In the genomic region with DNA sequence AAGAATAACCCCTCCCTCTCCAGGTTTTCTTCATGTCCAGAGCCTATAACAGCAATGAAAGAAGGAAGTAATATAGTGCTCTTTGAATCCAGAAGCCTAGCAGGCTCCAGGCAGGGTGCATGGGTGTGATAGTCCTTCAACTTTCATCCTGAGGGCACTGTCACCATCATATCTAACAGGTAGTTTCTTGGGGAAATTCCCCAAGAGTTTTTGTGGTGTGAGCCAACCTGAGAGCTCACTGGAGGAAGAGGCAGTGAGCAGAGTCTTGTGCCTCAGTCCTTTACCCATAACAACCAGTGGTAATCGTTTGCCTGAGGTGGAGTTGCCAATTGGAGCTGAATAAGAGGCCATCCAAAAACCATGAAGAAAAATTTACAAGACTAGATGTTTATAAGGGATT, we compare ENCODE assay signal across 26 mouse cellular contexts.
DNase-seq lines count a peak whose midpoint lies in the region; ATAC-seq and TF ChIP-seq lines count a peak whose summit lies in the region.
"Had no signal": no experiment of that assay in that cellular context is flagged by ENCODE, and none has a peak within 500 bp of the region (broad histone marks: within the 10 kb centered on the region; RNA-seq: fewer than 3 reads in every experiment).

No protein-coding gene starts in this region.

- H3K27me3 ChIP-seq in hindbrain, embryonic 11.5 days (ENCODE audit: control insufficient read depth, insufficient read depth, low read length): no peaks in the 10 kb centered on the region
- H3K27me3 ChIP-seq in thymus, adult 2 months (ENCODE audit: control insufficient read depth, insufficient read depth, low read length): no peaks in the 10 kb centered on the region
- H3K27me3 ChIP-seq: embryonic facial prominence, embryonic 13.5 days; embryonic facial prominence, embryonic 15.5 days; forebrain, embryonic 12.5 days had no signal

- H3K9me3 ChIP-seq in hindbrain, embryonic 11.5 days (ENCODE audit: control insufficient read depth, low read length): no peaks in the 10 kb centered on the region
- H3K9me3 ChIP-seq: embryonic facial prominence, embryonic 13.5 days; embryonic facial prominence, embryonic 15.5 days; forebrain, embryonic 10.5 days; forebrain, embryonic 12.5 days; G1E had no signal

- H3K9ac ChIP-seq in hindbrain, embryonic 11.5 days (ENCODE audit: low read depth, low read length): no peak overlapping the region
- H3K9ac ChIP-seq: embryonic facial prominence, embryonic 13.5 days; embryonic facial prominence, embryonic 15.5 days; forebrain, embryonic 12.5 days had no signal

- H3K36me3 ChIP-seq in hindbrain, embryonic 11.5 days (ENCODE audit: control insufficient read depth, insufficient read depth, low read length): no peaks in the 10 kb centered on the region
- H3K36me3 ChIP-seq in thymus, adult 2 months (ENCODE audit: control insufficient read depth, insufficient read depth, low read length): no peaks in the 10 kb centered on the region
- H3K36me3 ChIP-seq: embryonic facial prominence, embryonic 13.5 days; embryonic facial prominence, embryonic 15.5 days; forebrain, embryonic 10.5 days; forebrain, embryonic 12.5 days; G1E had no signal

- TF ChIP-seq POLR2A in thymus, adult 2 months (IDR thresholded peaks at IDR 0.05; ENCODE audit: control insufficient read depth, extremely low read depth, insufficient read depth, low read length, poor library complexity): no peak

- peak; percentile 82 for ATAC-seq in CD4-positive, CD25-positive, alpha-beta regulatory T cell, adult 4 months
- ATAC-seq in activated CD4-positive, CD25-positive, alpha-beta regulatory T cell, adult 4 months: peak; percentile 83
- no peak for ATAC-seq in hindbrain, embryonic 11.5 days (ENCODE audit: low FRiP score)
- no peak for ATAC-seq in cerebellum, adult (ENCODE audit: insufficient number of reproducible peaks, low FRiP score, low TSS enrichment)
- ATAC-seq: forebrain, embryonic 14.5 days; forebrain, embryonic 16.5 days; Patski had no signal

- H3K4me1 ChIP-seq in hindbrain, embryonic 11.5 days (replicated peaks; ENCODE audit: control insufficient read depth, insufficient read depth, low read length): no peaks in the 10 kb centered on the region
- H3K4me1 ChIP-seq in thymus, adult 2 months (replicated peaks; ENCODE audit: control insufficient read depth, insufficient read depth, low read length): no peaks in the 10 kb centered on the region
- H3K4me1 ChIP-seq: embryonic facial prominence, embryonic 13.5 days; embryonic facial prominence, embryonic 15.5 days; forebrain, embryonic 10.5 days; forebrain, embryonic 12.5 days had no signal

- peak; percentile 51 for DNase-seq in CD4-positive, CD25-positive, alpha-beta regulatory T cell, adult 2 months (ENCODE audit: low read depth, low spot score)
- DNase-seq in induced T-regulatory cell, adult 2 months (ENCODE audit: low read depth): peak; percentile 71
- no peak for DNase-seq in hindbrain, embryonic 11.5 days (ENCODE audit: low spot score)
- DNase-seq in thymus, adult 2 months: no peak
- DNase-seq in heart, adult 18-20 months: no peak
- DNase-seq: adrenal gland, adult 2 months; adrenal gland, postnatal 10 days; adrenal gland, postnatal 25 days; cerebellum, adult 18-20 months; cerebellum, adult 8-10 months; cerebellum, adult 9-11 months; cerebellum, postnatal 14 days; cerebellum, postnatal 36 days; embryo, embryonic 11 days had no signal

- TF ChIP-seq CTCF in thymus, adult 2 months (IDR thresholded peaks at IDR 0.05; ENCODE audit: borderline replicate concordance, control insufficient read depth, extremely low read depth, insufficient read depth, low read length, poor library complexity): no peak

- WGBS in hindbrain, embryonic 11.5 days: 73% methylated on average over 1 of the region's 1 CpGs
- WGBS in thymus, adult 2 months: 80% methylated on average over 1 of the region's 1 CpGs

- H3K4me3 ChIP-seq in hindbrain, embryonic 11.5 days (ENCODE audit: low read depth, low read length): no peak overlapping the region
- H3K4me3 ChIP-seq in thymus, adult 2 months (ENCODE audit: control insufficient read depth, insufficient read depth, low read length): no peak overlapping the region
- H3K4me3 ChIP-seq: embryonic facial prominence, embryonic 13.5 days; embryonic facial prominence, embryonic 15.5 days; erythroblast, embryonic 14.5 days; forebrain, embryonic 10.5 days; forebrain, embryonic 12.5 days had no signal

- no peak overlapping the region for H3K27ac ChIP-seq in hindbrain, embryonic 11.5 days (ENCODE audit: low read depth, low read length)
- no peak overlapping the region for H3K27ac ChIP-seq in thymus, adult 2 months (ENCODE audit: control insufficient read depth, insufficient read depth, low read length)
- H3K27ac ChIP-seq: embryonic facial prominence, embryonic 13.5 days; embryonic facial prominence, embryonic 15.5 days; forebrain, embryonic 10.5 days; forebrain, embryonic 12.5 days had no signal

- no peak overlapping the region for H3K4me2 ChIP-seq in hindbrain, embryonic 11.5 days (replicated peaks; ENCODE audit: low read depth, low read length)
- H3K4me2 ChIP-seq: embryonic facial prominence, embryonic 13.5 days; embryonic facial prominence, embryonic 15.5 days; forebrain, embryonic 12.5 days had no signal

Comparison
In these comparisons a context has a peak if more than half of its experiments do, and no peak if none do; other contexts are left out.
1. DNase-seq: peak in CD4-positive, CD25-positive, alpha-beta regulatory T cell, adult 2 months (single experiment) and induced T-regulatory cell, adult 2 months (single experiment); none in hindbrain, embryonic 11.5 days (single experiment), thymus, adult 2 months (single experiment) and heart, adult 18-20 months (0 of 2).
2. ATAC-seq: peak in CD4-positive, CD25-positive, alpha-beta regulatory T cell, adult 4 months (single experiment) and activated CD4-positive, CD25-positive, alpha-beta regulatory T cell, adult 4 months (single experiment); none in hindbrain, embryonic 11.5 days (single experiment) and cerebellum, adult (single experiment).